Mouse (Mus musculus) 3T3-L1 (cell line): Measurements from ENCODE around the gene Itga9.

Experiments used
- DNase-seq: peaks from one replicate; pipeline ENCODE4 v3.0.0-alpha.2; 2015; ENCODE audit warnings: low read depth, low spot score

The Itga9 gene

DNA sequence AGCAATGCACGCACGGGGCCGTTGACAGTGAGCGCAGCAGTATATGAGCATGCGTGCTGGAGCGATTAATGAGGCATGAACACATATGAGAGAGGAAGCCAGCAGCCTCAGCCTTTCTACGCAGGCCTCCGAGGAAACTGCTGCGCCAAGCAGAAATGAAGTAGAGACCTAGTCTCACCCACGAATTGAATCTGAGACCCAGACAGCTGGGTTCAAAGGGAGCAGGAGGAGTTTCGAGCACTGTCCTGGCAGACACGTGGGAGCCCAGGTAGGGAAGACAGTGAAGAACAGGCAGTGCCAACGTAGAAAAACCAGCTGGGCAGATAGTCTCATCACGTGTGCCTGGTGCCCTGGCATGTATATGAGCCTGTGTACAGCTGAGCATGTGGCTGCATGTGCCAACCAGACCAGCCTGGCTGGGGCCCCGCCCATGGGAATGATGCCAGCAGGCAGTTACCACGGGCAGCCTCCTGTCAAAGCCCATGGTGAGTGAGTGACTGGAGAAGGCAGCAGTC is 313.2 kb downstream of the Itga9 start:
- DNase-seq = no peak

DNA sequence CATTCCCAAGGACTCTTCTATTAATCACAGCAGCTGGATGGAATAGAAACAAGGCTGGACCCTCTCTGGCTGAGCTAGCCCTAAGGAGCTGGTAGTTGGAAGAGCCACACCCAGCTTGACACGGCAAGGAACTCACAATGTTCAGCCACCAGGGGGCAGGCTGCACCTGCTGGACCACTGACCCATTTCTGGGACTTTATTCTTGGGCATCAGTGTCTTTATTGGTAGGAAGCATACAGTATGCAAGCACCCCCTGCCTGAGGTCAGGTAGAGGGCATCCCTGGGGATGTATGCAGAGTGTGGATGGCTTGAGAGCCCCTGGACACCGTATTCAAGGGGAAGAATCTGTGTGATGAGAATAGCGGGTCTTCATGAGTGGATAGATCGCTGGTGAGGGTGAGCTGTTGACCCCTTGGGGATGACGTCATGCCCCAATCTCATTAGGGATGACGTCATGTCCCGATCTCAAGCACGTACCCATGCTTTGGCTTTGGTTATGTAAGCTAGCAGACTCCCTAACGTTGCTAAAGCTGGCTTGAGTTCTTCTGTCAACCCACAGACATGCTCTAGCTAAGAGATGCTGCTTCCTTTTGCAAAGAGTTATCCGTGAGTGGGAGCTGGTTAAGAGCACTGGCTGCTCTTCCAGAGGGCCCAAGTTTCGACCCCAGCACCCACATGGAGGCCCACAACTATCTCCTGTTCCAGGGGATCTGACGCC is 314.5 kb downstream of the Itga9 start:
- peak; percentile 84 for DNase-seq

DNA sequence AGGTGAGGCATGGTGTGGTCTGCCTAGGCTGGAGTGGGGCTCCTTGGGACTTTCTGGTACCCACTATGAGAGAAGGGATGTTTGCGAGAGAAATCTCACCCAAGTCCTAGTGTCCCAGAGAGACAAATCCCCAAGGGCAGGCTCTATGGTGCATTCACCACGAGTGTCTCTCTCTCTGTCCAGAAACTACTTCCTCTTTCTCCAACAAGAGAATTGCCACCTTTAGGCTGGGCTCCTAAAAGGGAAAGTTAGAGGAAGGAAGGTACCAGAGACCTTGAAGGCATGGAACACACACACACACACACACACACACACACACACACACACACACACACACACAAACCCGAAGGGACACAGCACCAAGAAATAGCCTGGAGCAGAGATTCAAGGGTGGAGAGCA is 315.4 kb downstream of the Itga9 start:
- no peak for DNase-seq

DNA sequence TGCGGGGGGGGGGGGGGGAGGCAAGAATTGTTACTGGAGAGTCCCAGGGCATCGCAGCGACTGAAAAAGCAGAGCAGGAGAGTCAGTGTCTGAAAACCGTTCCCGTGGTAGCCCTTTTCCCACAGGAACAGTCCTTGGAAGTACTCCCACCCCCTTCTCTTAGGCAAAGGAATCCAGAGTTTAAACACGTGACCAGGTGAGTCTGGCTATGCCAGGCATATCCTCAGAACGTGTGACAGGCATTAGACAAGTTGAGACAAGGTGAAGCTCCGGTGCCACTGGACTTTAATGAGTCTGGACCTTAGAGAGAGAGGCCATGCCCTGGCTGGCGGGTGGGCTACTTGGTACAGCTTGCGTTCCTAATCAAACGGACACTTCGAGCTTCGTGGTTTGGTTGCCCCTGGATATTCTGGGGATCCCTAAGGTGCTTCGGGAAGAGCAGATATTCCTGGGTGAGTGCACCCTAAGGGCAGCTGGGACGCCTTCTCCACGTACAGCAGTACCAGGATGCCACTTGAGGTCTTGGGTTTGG is 318.1 kb downstream of the Itga9 start:
- DNase-seq = no peak

DNA sequence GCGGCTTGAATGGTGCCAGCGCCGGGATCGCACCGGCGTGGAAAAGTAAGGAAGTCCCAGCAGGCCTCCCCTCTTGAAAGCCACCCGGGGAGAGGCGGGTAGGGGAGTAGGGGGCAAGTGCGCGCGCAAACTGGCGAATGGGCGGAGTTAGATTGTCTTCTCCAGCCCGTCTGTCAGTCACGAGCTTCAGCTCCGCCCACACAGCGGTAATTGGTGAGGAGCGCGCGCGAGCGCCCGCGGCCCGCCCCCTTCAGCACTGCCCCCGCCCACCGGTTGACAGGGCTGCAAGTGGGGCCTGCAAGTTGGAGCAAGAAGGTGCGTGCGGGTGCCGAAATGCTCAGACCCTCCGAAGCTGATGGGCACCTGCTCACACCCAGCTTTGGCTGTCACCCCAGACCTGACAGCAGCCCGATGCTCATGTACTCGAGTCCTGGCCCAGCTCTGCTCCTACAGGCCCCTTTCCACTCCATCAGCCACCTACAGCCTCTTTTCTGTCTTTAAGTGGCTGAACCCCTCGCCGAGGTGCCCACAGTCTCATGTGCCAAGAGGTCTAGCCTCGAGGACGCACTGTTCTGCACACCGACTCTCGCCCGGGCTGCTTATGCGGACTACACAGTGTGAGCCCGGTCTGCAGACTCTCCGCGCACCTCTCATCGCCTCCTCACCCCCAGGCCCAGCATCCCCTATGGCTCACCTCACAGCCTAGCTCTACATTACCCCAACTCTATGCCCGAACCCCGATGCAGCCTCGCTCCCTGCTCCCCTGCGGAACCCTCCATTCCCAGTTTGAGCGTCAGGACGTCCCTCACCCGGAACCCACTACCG is 319.0 kb downstream of the Itga9 start:
- DNase-seq = peak; percentile 92

DNA sequence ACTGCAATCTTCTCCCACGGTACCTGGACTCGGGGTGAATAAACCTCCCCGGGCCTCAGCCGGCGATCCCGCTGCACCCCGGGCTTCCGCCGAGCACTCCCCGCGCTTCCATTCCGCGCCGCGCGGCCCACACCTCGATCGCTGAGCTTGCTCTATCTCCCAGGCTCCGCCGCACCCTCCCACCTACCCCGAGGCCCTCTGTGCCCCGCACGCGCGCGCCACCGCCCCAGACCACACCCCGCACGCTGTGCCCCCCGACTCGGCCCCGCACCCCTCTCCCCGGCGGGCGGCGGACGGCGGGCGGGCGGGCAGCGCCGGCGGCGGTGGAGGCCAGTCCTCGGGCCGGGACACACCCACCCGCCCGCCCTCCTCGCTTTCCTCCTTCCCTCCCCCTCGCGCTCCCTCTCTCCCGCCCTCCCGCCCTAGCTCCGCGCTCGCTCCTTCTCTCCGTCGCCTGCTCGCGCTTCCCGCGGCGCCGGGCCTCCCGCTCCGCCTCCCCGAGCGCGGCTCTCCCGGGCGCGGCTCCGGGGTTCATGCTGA is 319.7 kb downstream of the Itga9 start, which contains the start of gene Ctdspl:
TSS of gene Ctdspl (plus strand) at position 343 of the 540 bp plus-strand sequence.
- DNase-seq = peak; percentile 45

DNA sequence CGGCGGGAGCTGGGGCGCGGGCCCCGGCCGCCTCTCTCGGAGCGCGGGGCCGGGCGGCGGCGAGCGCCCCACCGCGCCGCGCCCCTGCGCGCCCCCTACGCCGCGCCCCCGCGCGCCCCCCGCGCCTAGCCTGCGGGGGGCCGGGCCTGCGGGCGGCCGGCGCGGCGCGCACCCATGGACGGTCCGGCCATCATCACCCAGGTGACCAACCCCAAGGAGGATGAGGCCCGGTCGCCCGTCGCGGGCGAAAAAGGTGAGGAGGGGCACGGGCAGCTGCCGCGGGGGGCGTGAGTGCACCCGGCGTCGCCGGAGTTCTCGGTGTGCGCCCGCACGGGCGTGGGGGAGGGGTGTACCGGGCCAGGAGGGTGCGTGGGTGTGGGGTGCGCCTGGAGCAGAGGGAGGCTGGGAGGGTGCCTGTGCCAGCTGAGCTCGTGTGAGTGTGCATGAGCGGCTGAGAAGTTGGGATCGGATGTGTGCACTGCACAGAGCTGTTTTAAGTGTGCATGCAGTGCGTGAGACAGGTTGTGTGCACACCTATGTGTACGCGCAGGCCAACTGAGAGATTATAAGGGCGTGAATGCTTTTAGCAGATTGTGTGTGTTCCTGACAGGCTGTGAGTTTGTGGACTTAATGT is 320.3 kb downstream of the Itga9 start:
- DNase-seq = peak; percentile 35

DNA sequence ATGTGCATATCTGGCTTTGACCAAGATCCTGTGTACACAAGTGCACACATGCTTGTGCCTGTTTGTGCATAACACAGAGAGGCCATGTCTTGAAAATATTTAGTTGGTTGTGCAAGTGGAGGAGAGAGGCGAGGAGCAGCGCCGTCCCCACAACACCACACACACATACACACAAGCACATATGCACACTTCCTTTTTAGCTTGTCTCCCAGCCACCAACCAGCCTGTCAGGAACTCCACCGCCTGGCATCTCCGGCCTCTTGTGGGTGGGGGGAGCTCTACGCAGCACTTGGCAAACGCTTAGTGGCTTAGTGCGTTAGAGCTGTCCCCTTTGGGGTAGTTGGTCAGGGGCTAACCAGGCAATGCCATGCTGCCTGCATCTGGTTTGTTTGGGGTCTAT is 321.0 kb downstream of the Itga9 start:
- DNase-seq = no peak

DNA sequence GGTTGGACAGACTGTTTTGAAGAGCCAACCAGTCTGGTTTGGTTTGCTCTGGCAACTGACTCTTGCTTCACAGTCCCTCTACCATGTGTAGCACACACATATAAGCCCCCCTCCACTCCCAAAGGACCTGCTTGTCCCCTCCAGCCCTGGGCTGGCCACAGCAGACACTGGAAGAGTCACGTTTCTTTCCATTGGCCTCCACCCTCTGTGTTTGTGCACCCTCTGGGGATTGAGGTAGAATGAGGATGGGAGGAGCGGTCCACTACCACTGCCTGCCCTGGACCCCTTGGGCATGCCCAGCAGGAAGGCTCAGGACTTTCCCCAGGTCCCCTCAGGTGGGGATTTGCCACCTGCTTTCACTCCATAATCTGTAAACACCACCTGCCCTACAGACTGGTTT is 321.5 kb downstream of the Itga9 start:
- no peak for DNase-seq

DNA sequence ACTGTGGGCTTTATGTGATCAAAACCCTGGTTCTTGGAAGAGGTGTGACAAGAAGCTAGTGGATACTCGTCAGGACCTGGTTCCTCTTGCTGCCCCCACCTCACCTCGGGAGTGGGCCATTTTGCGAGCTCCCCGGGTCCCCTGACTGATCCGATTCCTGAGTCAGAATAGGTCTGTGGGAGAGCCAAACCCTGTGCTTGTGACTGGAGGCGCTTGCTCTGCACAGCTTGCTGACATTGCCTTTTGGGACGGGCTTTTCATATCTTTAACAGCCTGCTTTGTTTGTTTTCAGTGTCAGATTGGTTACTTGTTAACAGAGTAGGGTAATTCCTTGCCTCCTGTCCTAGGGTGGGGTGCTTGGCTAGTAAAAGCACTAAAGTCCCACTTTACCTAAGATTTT is 322.2 kb downstream of the Itga9 start:
- no peak for DNase-seq

DNA sequence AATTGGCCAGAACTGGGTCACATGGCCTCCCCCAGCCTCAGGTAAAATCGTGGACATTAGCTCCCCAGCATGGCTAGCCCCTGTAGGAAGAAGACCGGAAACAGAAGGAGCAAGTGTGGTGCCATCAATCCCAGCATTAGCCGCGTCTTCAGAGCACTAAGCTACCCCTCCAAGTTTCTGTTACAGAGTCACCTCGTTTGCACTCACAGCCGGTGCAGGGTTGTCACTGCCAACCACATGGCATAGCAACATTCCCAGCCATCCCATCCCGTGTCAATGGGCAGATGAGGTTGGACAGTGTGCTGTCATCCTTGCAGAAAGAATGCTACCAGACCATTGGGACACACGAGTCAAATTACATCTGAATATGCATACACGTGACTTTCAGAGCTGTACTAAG is 324.1 kb downstream of the Itga9 start:
- no peak for DNase-seq

DNA sequence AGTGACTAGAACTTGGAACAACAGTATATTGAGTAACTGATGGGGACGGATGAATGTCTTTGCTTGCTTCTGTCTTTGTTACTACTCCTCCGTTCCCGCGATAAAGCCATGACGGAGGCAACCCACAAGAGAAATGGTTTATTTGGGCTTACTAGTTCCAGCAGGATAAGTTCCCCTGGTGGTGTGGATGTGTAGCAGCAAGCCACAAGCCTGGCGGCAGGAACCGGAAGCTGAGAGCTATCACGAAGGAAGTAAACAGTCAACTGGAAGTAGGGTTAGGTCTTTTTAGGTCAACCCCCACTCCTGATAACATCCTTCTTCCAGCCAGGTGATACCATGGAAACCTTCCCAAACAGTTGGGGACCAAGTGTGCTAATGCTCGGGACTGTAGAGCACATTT is 327.3 kb downstream of the Itga9 start:
- DNase-seq = no peak

DNA sequence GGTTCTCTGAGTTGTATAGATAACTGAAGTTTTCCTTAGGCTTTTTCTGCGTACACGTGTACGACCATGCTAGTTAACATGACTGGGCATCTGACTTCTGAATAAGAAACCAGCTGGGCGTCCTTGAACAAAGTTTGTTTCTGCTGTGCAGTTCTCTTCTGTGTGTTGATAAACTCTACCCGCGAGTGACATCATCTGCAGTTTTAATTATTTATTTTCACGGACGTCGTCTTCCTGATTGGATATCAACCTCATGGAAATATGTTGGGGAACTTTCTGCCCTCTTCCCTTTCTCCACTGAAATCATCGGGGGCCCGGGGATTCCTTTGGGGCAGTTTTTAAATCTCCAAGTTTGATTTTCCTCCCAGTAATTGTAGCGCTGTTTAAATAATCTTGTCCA is 327.8 kb downstream of the Itga9 start:
- DNase-seq = no peak

DNA sequence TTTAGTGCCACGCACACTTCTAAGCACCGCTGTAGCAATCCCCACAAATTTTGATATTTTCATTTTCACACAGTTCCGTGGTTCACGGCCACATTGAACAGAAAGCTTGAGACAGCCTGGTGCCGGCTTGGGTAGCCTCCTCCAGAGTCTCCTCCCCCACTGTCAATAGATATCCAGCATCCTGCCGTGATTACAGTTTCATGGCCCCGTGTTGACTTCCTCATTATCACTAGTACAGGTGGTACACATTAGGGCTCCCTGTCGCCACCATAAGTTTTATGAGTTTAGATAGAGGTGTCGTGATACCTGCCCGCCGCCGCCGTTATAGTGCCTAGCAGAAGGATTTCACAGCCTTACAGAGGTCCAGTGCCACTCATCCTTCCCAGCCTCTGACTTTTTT is 328.6 kb downstream of the Itga9 start:
- no peak for DNase-seq

DNA sequence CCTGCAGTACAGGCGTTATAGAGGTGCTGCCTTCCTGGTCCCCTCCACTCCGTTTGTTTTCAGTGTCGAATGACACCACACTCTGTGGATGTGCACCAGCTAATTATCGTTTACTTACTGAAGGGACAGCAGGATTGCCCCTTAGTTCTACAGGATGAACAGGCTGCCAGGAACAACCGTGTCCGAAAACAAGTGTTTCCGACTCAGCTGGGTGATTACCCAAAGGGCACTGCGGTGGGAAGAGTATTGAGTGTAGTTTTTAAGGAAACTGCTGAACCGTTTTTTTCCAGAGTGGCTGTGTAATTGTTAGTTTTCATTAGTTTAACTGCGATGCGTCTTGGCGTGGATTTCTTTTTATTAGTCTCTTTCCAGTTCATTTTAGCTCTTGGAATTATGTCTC is 329.6 kb downstream of the Itga9 start:
- no peak for DNase-seq

DNA sequence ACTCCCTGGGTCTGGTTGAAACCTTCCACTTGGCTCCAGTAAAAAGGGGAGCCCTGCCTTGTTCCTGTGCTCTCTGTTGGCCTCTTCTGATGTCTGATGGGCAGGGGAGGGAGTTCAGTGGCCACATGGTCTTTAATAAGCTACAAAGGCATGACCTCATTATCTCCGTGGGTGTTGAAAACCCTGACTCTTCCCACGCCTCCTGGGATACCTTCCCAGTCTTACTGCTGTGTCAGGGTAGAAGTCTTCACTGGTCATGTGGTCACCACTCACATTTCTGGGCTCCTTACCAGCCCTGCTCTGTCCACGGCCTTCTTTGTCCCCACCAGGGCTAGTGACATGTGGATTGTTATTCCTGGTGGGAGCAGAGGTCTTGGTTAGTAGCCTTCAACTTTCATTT is 331.0 kb downstream of the Itga9 start:
- peak; percentile 76 for DNase-seq

DNA sequence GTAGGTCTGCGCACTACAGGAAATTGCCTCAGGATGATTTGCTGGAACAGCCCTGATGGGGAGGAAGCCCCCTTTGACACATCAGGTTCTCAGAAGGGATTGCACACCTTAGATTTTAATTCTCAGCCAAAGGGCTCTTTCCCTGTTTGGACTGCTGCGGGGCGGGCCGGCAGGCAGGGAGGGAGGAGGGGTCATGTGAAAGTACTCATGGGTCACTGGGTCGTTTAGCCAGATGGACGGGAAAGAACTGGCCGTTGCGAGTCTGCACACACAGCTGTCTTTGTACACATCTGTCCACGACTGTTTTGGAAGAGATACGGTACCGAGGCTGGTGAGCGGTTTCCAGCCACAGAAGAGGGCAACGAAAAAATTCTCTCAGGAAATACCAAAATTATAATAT is 332.9 kb downstream of the Itga9 start:
- no peak for DNase-seq

DNA sequence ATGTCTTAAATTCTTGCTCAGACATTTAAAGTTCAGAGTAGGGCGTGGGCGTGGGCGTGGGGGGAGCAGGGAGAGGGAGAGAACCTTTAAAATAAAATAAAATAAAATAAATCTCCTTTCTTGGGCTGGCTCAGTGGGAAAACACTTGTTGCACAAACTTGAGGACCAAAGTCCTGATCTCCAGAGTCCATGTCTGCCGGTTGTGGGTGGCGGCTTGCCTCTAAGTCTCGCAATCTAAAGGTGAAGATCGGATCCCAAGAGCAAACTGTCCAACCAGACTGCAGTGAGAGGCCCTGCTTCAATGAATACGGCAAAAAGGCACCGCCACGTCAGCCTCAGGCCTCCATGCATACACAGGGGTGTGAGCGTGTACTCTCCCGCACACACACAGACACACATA is 333.3 kb downstream of the Itga9 start:
- DNase-seq = no peak

DNA sequence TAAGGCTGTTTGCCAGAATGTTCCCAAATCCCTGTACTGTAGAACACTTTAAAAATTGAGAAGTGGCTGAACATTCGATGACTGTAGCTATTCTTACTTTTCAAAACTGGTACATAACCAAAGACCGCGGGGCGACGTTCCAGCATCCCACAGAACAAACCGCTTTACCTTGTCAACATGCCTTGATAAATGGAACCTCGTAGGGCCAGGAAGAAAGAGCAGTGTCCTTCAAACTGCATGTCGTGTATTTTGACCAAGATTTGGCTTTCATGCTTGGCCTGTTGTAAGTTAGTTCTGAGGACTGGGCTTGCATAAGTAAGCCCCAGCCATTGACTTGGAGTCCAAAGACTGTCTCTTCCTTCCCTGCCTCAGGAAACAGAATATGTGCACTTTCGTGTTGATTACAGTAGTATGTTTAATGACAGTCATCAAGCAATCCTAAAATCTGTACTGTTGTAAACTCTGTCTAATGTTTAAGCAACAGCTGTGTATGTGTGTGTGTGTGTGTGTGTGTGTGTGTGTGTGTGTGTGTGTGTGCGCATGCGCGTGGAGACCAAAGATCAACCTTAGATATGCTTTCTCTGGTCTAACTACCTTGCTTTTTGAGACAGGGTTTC is 334.2 kb downstream of the Itga9 start:
- no peak for DNase-seq

DNA sequence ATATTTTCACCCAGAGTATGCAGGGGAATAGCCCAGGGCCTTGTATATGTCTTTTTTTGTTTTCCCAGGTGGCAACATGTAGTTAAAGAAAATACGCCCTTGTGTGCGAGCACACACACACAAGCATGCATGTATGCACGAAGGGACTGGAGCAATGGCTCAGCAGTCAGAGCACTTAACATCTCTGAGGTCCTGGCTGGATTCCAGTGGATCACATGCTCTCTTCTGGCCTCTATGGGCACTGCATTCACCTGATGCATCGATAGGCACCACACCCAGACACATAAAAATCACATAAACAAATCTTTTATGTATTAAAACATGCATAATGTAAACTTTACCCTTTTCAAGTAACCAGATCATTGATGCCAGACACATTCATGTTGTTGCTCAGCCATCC is 335.5 kb downstream of the Itga9 start:
- no peak for DNase-seq

DNA sequence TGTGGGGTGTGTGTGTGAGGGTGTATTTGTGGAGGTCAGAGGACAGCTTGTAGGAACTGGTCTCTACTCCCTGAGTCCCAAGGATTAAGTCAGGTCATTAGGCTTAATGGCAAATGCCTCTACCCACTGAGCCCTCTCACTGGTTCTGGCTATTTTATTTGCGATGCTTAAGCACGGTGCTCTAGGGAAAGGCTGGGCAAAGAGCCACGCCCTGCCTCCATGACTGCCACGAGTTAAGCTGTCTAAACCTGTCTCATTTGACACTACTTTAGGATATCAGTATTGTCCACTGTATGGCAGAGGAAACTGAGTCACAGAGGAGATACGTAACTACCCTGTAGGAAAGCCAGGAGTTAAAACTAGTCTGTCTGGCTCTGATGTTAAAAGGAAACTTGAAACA is 337.5 kb downstream of the Itga9 start:
- no peak for DNase-seq
